ENCODE assay signal across 15 mouse cellular contexts in the genomic region with DNA sequence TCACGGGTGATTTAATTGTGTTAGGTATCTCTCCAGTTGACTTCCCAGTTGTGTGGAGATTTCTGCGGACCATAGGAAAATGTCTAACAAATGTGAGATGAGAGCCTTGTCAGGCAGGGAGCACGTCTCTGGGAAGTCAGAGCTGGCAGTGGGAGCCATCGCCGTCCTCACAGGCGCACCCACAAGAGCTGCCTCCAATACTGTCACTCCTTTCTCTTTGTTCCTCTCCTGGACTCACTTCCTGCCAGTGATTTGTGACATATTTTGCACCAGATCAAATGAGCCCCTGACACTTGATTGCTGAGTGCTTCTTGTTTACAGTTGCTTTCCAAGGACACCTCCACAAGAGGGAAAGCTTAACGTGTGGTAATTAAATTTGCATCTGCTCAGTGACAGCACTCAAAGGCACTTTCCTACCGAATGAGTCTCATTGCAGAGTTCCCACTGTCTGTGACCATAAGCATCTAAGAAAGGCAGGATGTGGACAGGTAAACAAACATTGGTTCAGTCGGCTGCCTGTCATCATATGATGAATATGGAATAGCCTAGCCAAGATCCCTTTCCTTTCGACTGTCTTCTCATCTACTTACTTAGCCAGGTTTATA. TPM values are rescaled to one million over a fixed set of nuclear protein-coding genes. Genes with fewer than 3 reads are reported as not detected.
DNase-seq lines count a peak whose midpoint lies in the region; ATAC-seq and TF ChIP-seq lines count a peak whose summit lies in the region.
"Had no signal": no experiment of that assay in that cellular context is flagged by ENCODE, and none has a peak within 500 bp of the region (broad histone marks: within the 10 kb centered on the region; RNA-seq: fewer than 3 reads in every experiment).

No protein-coding gene starts in this region.

- peak overlapping the region; percentile 9 for H3K4me2 ChIP-seq in forebrain, postnatal 0 days (ENCODE audit: low read depth)
- H3K4me2 ChIP-seq in neural tube, embryonic 13.5 days: peak overlapping the region; percentile 27
- H3K4me2 ChIP-seq: heart, embryonic 11.5 days; limb, embryonic 12.5 days had no signal

- no peaks in the 10 kb centered on the region for H3K36me3 ChIP-seq in forebrain, postnatal 0 days (ENCODE audit: insufficient read depth)
- H3K36me3 ChIP-seq in neural tube, embryonic 13.5 days: no peaks in the 10 kb centered on the region
- H3K36me3 ChIP-seq: limb, embryonic 12.5 days had no signal

- H3K27ac ChIP-seq in layer of hippocampus, adult 2 months: peak overlapping the region; percentile 46; the same call in 1 of the 2 replicates
- no peak overlapping the region for H3K27ac ChIP-seq in forebrain, postnatal 0 days (ENCODE audit: low read depth, low read length)
- H3K27ac ChIP-seq in neural tube, embryonic 13.5 days (replicated peaks): peak overlapping the region; percentile 62; the same call in 1 of the 2 replicates
- H3K27ac ChIP-seq: kidney, postnatal 0 days; limb, embryonic 12.5 days had no signal

- TF ChIP-seq CTCF in layer of hippocampus, adult 2 months (conservative IDR thresholded peaks at IDR 0.05): no peak
- TF ChIP-seq CTCF in forebrain, postnatal 0 days (IDR thresholded peaks at IDR 0.05; ENCODE audit: low read depth): no peak

- ATAC-seq in forebrain, postnatal 0 days: peak; percentile 68
- no peak for ATAC-seq in neural tube, embryonic 13.5 days (ENCODE audit: low read depth)
- ATAC-seq: liver, postnatal 0 days had no signal

- peak overlapping the region; percentile 28 for H3K4me3 ChIP-seq in layer of hippocampus, adult 2 months
- H3K4me3 ChIP-seq in forebrain, postnatal 0 days (ENCODE audit: low read depth, low read length): no peak overlapping the region
- H3K4me3 ChIP-seq in neural tube, embryonic 13.5 days: no peak overlapping the region
- H3K4me3 ChIP-seq: limb, embryonic 12.5 days had no signal

- 20% methylated on average over 10 of the region's 10 CpGs for WGBS in forebrain, postnatal 0 days
- 31% methylated on average over 10 of the region's 10 CpGs for WGBS in neural tube, embryonic 13.5 days

- no peaks in the 10 kb centered on the region for H3K27me3 ChIP-seq in forebrain, postnatal 0 days (ENCODE audit: insufficient read depth, low read length)
- peaks cover 26% of the 10 kb centered on the region for H3K27me3 ChIP-seq in neural tube, embryonic 13.5 days
- H3K27me3 ChIP-seq: limb, embryonic 12.5 days had no signal

- H3K9me3 ChIP-seq in forebrain, postnatal 0 days (ENCODE audit: low read length): no peaks in the 10 kb centered on the region
- H3K9me3 ChIP-seq in neural tube, embryonic 13.5 days: no peaks in the 10 kb centered on the region
- H3K9me3 ChIP-seq: limb, embryonic 12.5 days had no signal

- 0 out of 2 replicates have a peak overlapping the region, but pooled peaks have one; percentile 14 for H3K9ac ChIP-seq in forebrain, postnatal 0 days
- H3K9ac ChIP-seq in neural tube, embryonic 13.5 days: peak overlapping the region; percentile 18; the same call in 1 of the 2 replicates
- H3K9ac ChIP-seq: limb, embryonic 12.5 days; liver, postnatal 0 days had no signal

- no peak for DNase-seq in layer of hippocampus, adult 2 months (ENCODE audit: low spot score in 2 of 2)
- DNase-seq in layer of hippocampus, adult 8-10 months (ENCODE audit: low spot score in 2 of 2): no peak
- peak; percentile 28 for DNase-seq in forebrain, postnatal 0 days
- peak; percentile 35 for DNase-seq in lung, postnatal 25 days (ENCODE audit: low spot score)
- no peak for DNase-seq in right cerebral cortex, postnatal 14 days
- no peak for DNase-seq in right cerebral cortex, postnatal 36 days (ENCODE audit: low spot score in 2 of 2)
- no peak for DNase-seq in adrenal gland, postnatal 14 days
- DNase-seq: cerebellum, adult 11 months; liver, postnatal 0 days; retina, postnatal 1 day; thymus, adult 2 months had no signal

- H3K4me1 ChIP-seq in forebrain, postnatal 0 days (ENCODE audit: insufficient read depth): peaks cover 17% of the 10 kb centered on the region
- peaks cover 37% of the 10 kb centered on the region for H3K4me1 ChIP-seq in neural tube, embryonic 13.5 days (replicated peaks)

RNA-seq across cellular contexts. Expression of a gene that starts 42.1 kb away (rescaled TPM):
- 100 to 1,000 TPM; 146 to 151 TPM for total RNA-seq in layer of hippocampus, adult 2 months (2021)
- total RNA-seq in layer of hippocampus, adult 8-10 months (2022): 100 to 1,000 TPM; 143 to 151 (median 148) TPM
- total RNA-seq in forebrain, postnatal 0 days (2014; rRNA removed): 58.6 and 86.8 TPM in 2 replicates
- 103 and 122 TPM in 2 replicates for polyA plus RNA-seq in forebrain, postnatal 0 days (2015; fragmentation: Nextera tagmentation; extraction: Ambion mirVana)
- polyA plus RNA-seq in neural tube, embryonic 13.5 days (2015; fragmentation: Nextera tagmentation; extraction: Ambion mirVana): 120 and 125 TPM in 2 replicates
- 68.1 and 73.2 TPM in 2 replicates for total RNA-seq in adrenal gland, postnatal 14 days (2021)

RNA-seq across cellular contexts. Expression of a gene that starts 42.3 kb away (rescaled TPM):
- total RNA-seq in layer of hippocampus, adult 2 months (2021): 10 to 100 TPM; 21.6 to 25.4 TPM
- total RNA-seq in layer of hippocampus, adult 8-10 months (2022): 10 to 100 TPM; 20.9 to 27.3 (median 23.2) TPM
- total RNA-seq in forebrain, postnatal 0 days (2014; rRNA removed): 9.1 and 9.6 TPM in 2 replicates
- 9.1 and 9.6 TPM in 2 replicates for polyA plus RNA-seq in forebrain, postnatal 0 days (2015; fragmentation: Nextera tagmentation; extraction: Ambion mirVana)
- polyA plus RNA-seq in neural tube, embryonic 13.5 days (2015; fragmentation: Nextera tagmentation; extraction: Ambion mirVana): 10.1 and 16.0 TPM in 2 replicates
- total RNA-seq in adrenal gland, postnatal 14 days (2021): 7.1 and 10.5 TPM in 2 replicates

Comparison
In these comparisons a context has a peak if more than half of its experiments do, and no peak if none do; other contexts are left out.
1. DNase-seq: peak in forebrain, postnatal 0 days (single experiment) and lung, postnatal 25 days (single experiment); none in layer of hippocampus, adult 2 months (0 of 2), layer of hippocampus, adult 8-10 months (0 of 2), right cerebral cortex, postnatal 14 days (single experiment), right cerebral cortex, postnatal 36 days (0 of 2) and adrenal gland, postnatal 14 days (single experiment).